Mouse (Mus musculus): ENCODE results near the gene Eif4g2. TPM values are rescaled to one million over a fixed set of nuclear protein-coding genes. Genes with fewer than 3 reads are reported as not detected.

Gene Eif4g2
- 1,000 to 10,000 TPM; 1,036 to 1,049 TPM for total RNA-seq (2021)
- long read RNA-seq, full-length matches to known transcripts = 375 of 524 reads
- long read RNA-seq, partial matches to known transcripts = 89 of 524 reads
- long read RNA-seq, other reads (novel, unspliced or antisense) = 60 of 524 reads

- DNase-seq (ENCODE audit: low spot score in 2 of 2) = peak; percentile 98
These were observed at the start of gene Eif4g2 for GRCm38 (mm10) chr7:111082822-111083732. Eif4g2 (minus strand) TSS chr7:111083030.

GRCm38 (mm10) chr7:111132596-111132995 is 49.8 kb upstream of the Eif4g2 start:
- no peak for DNase-seq (ENCODE audit: low spot score in 2 of 2)

GRCm38 (mm10) chr7:111126636-111127395 is 44.0 kb upstream of the Eif4g2 start:
- no peak for DNase-seq (ENCODE audit: low spot score in 2 of 2)

GRCm38 (mm10) chr7:111123761-111124546 is 41.1 kb upstream of the Eif4g2 start:
- no peak for DNase-seq (ENCODE audit: low spot score in 2 of 2)

GRCm38 (mm10) chr7:111122531-111123130 is 39.8 kb upstream of the Eif4g2 start:
- peak; percentile 98 for DNase-seq (ENCODE audit: low spot score in 2 of 2)

GRCm38 (mm10) chr7:111122084-111122530 is 39.3 kb upstream of the Eif4g2 start:
- no peak for DNase-seq (ENCODE audit: low spot score in 2 of 2)

GRCm38 (mm10) chr7:111121522-111121921 is 38.7 kb upstream of the Eif4g2 start:
- no peak for DNase-seq (ENCODE audit: low spot score in 2 of 2)

GRCm38 (mm10) chr7:111109561-111109960 is 26.7 kb upstream of the Eif4g2 start:
- no peak for DNase-seq (ENCODE audit: low spot score in 2 of 2)

- DNase-seq (ENCODE audit: low spot score in 2 of 2) = no peak
These were observed 26.3 kb upstream of the Eif4g2 start for GRCm38 (mm10) chr7:111109161-111109560.

- no peak for DNase-seq (ENCODE audit: low spot score in 2 of 2)
These were observed 15.4 kb upstream of the Eif4g2 start for GRCm38 (mm10) chr7:111098196-111098595.

- no peak for DNase-seq (ENCODE audit: low spot score in 2 of 2)
These were observed 12.3 kb upstream of the Eif4g2 start for GRCm38 (mm10) chr7:111095169-111095568.

- DNase-seq (ENCODE audit: low spot score in 2 of 2) = no peak
These were observed 2.3 kb upstream of the Eif4g2 start for GRCm38 (mm10) chr7:111085153-111085552.

GRCm38 (mm10) chr7:111084443-111084842 is 1.6 kb upstream of the Eif4g2 start:
- no peak for DNase-seq (ENCODE audit: low spot score in 2 of 2)

- DNase-seq (ENCODE audit: low spot score in 2 of 2) = no peak
These were observed 897 bp upstream of the Eif4g2 start for GRCm38 (mm10) chr7:111083733-111084120.

- DNase-seq (ENCODE audit: low spot score in 2 of 2) = peak; percentile 82 to 85
These were observed 598 bp downstream of the Eif4g2 start for GRCm38 (mm10) chr7:111082043-111082821.

GRCm38 (mm10) chr7:111080876-111081275 is 2.0 kb downstream of the Eif4g2 start:
- DNase-seq (ENCODE audit: low spot score in 2 of 2) = no peak

- DNase-seq (ENCODE audit: low spot score in 2 of 2) = no peak
These were observed 2.8 kb downstream of the Eif4g2 start for GRCm38 (mm10) chr7:111080026-111080425.

GRCm38 (mm10) chr7:111078271-111078670 is 4.6 kb downstream of the Eif4g2 start:
- DNase-seq (ENCODE audit: low spot score in 2 of 2) = no peak

GRCm38 (mm10) chr7:111075288-111075687 is 7.5 kb downstream of the Eif4g2 start:
- DNase-seq (ENCODE audit: low spot score in 2 of 2) = no peak

- no peak for DNase-seq (ENCODE audit: low spot score in 2 of 2)
These were observed 10.4 kb downstream of the Eif4g2 start for GRCm38 (mm10) chr7:111072410-111072809.

Data from layer of hippocampus, postnatal 10 days (tissue).